Mouse (Mus musculus): Measurements from ENCODE around the gene Cyp2c50. TPM values are rescaled to one million over a fixed set of nuclear protein-coding genes. Genes with fewer than 3 reads are reported as not detected.

The Cyp2c50 gene
- 0.14 TPM for polyA plus RNA-seq (2014; fragmentation: Illumina TruSeq; extraction: RNeasy Lipid Tissue Mini Kit (QIAGEN cat#74804); ENCODE audit: low read depth, low replicate concordance)

DNA sequence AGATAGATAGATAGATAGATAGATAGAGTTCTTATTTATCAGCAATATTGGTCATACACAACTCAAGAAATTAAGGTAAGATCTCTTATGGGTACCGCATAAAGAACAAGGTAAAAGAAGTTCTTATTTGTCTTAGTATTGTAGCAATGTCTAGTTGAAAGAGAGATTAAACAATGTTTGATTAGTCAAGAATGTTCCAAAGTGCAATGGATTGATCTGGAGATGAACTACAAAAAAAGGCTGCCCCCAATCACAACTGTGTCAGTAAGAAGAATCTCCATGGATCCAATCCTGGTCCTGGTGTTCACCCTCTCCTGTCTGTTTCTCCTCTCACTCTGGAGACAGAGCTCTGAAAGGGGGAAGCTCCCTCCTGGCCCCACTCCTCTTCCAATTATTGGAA is at the start of gene Cyp2c50:
Gene Cyp2c50 (plus strand): TSS at position 268 of the 400 bp plus-strand sequence.

DNA sequence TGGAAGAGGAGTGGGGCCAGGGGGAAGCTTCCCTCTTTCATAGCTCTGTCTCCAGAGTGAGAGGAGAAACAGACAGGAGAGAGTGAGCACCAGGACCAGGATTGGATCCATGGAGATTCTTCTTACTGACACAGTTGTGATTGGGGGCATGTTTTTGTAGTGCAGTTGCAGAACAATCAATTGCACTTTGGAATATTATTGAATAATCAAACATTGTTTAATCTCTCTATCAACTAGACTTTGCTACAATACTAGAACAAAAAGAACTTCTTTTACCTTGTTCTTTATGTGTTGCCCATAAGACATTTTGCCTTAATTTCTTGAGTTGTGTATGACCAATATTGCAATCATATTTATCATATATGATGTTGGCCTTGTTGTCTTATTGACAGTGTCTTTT is 15.8 kb upstream of the Cyp2c50 start, which contains the start of gene Cyp2c54:
Gene Cyp2c54 (minus strand): TSS at position 127 of the 400 bp plus-strand sequence.

Other genes with a start within 250 kb of the Cyp2c50 start
- gene Cyp2c69, start 202.9 kb upstream of the Cyp2c50 start, polyA plus RNA-seq (2014; fragmentation: Illumina TruSeq; extraction: RNeasy Lipid Tissue Mini Kit (QIAGEN cat#74804); ENCODE audit: low read depth, low replicate concordance): not detected
- 0.25 TPM for gene Cyp2c37, start 97.3 kb upstream of the Cyp2c50 start, polyA plus RNA-seq (2014; fragmentation: Illumina TruSeq; extraction: RNeasy Lipid Tissue Mini Kit (QIAGEN cat#74804); ENCODE audit: low read depth, low replicate concordance)
- 0.15 TPM for gene Cyp2c54, start 15.9 kb upstream of the Cyp2c50 start, polyA plus RNA-seq (2014; fragmentation: Illumina TruSeq; extraction: RNeasy Lipid Tissue Mini Kit (QIAGEN cat#74804); ENCODE audit: low read depth, low replicate concordance)
- gene Cyp2c70, start 97.6 kb downstream of the Cyp2c50 start, polyA plus RNA-seq (2014; fragmentation: Illumina TruSeq; extraction: RNeasy Lipid Tissue Mini Kit (QIAGEN cat#74804); ENCODE audit: low read depth, low replicate concordance): not detected
- 2.1 TPM for gene Pdlim1, start 182.2 kb downstream of the Cyp2c50 start, polyA plus RNA-seq (2014; fragmentation: Illumina TruSeq; extraction: RNeasy Lipid Tissue Mini Kit (QIAGEN cat#74804); ENCODE audit: low read depth, low replicate concordance)